Mouse (Mus musculus) testis, adult 2 months (tissue): Measurements from ENCODE around the gene Tmem43.
A peak's percentile ranks its signal among the peaks of the same experiment; 100 is the strongest.

Experiments
- CTCF ChIP-seq: fragments of 200-500 bp; IDR thresholded peaks from 2 replicates; pipeline ENCODE4 v1.5.1; 2012; ENCODE audit warnings: low read depth, mild to moderate bottlenecking, inconsistent platforms, low read length, moderate library complexity; ENCODE audit not compliant: control insufficient read depth, insufficient read depth, insufficient replicate concordance
- POLR2A ChIP-seq: fragments of 200-500 bp; IDR thresholded peaks from 2 replicates; pipeline ENCODE4 v1.6.1; 2012; ENCODE audit warnings: low read depth, mild to moderate bottlenecking, inconsistent platforms, low read length, moderate library complexity; ENCODE audit not compliant: control insufficient read depth

GRCm38 (mm10) chr6:91515545-91516449, 42.3 kb downstream of the Tmem43 start, which contains the start of the genes Xpc and Lsm3:
- peak; percentile 84 for TF ChIP-seq POLR2A
- TF ChIP-seq CTCF: no peak
